Mouse (Mus musculus): Measurements from ENCODE around the gene Zfp91. TPM values are rescaled to one million over a fixed set of nuclear protein-coding genes. Genes with fewer than 3 reads are reported as not detected.

Gene Zfp91
- polyA plus RNA-seq (2014; fragmentation: Illumina TruSeq; extraction: RNeasy Lipid Tissue Mini Kit (QIAGEN cat#74804); ENCODE audit: low replicate concordance), result 170 TPM

DNA sequence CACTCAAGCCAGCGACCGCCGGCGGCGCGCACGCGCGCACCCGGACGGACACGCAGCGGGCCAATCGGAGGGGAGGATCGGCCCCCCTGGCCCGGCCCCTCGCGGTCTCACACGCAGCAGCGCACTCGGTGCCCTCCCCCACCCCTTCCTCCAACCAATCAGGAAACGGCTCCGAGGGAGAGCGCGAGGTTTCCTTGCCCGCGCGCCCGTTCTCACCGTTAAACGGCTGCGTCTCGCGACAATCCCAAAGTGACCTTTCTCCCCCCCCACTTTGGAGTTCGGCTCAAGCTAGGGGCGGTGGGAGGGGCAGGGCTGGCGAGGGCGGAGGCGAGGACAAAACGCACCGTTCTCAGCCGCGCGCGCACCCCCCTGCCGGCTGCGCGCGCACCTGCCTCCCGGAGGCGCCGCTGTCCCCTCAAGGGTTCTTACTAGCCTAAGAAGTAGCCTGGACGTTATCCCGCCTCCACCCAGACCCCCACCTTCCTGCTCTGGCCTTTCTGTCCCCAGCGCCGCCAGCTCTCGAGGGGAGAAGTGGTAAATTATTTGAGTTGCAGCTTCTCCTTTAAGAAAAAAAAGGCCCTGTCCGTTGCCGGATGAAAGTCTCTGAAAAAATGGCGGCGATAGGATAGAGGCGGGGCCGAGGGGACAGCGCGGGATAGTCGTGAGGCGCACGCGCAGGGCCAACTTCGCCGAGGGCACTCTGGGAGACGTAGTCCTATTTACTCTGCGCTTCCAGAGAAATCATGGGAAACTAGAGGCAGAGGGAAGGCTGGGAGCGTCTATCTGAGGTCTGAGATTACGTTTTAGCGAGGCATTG is at the start of gene Zfp91, which contains the start of gene Lpxn:
Gene Zfp91 (minus strand): TSS at position 616 of the 817 bp plus-strand sequence.
Gene Lpxn (plus strand): TSS at position 683 of the 817 bp plus-strand sequence.

GRCm38 (mm10) chr19:12765308-12765707 is 30.6 kb downstream of the Zfp91 start, which contains the start of gene Cntf:
Gene Cntf, minus strand, starts transcription at chr19:12765632.

Other genes starting within 250 kb of the Zfp91 start
- gene Gm4952, start 196.2 kb downstream of the Zfp91 start, polyA plus RNA-seq (2014; fragmentation: Illumina TruSeq; extraction: RNeasy Lipid Tissue Mini Kit (QIAGEN cat#74804); ENCODE audit: low replicate concordance), result 1.7 TPM
- 1.3 TPM for gene Glyat, start 162.8 kb downstream of the Zfp91 start, polyA plus RNA-seq (2014; fragmentation: Illumina TruSeq; extraction: RNeasy Lipid Tissue Mini Kit (QIAGEN cat#74804); ENCODE audit: low replicate concordance)
- not detected for gene Olfr1442, start 125.7 kb downstream of the Zfp91 start, polyA plus RNA-seq (2014; fragmentation: Illumina TruSeq; extraction: RNeasy Lipid Tissue Mini Kit (QIAGEN cat#74804); ENCODE audit: low replicate concordance)
- gene Olfr1443, start 118.0 kb downstream of the Zfp91 start, polyA plus RNA-seq (2014; fragmentation: Illumina TruSeq; extraction: RNeasy Lipid Tissue Mini Kit (QIAGEN cat#74804); ENCODE audit: low replicate concordance), result not detected
- 0.93 TPM for gene Keg1, start 100.3 kb downstream of the Zfp91 start, polyA plus RNA-seq (2014; fragmentation: Illumina TruSeq; extraction: RNeasy Lipid Tissue Mini Kit (QIAGEN cat#74804); ENCODE audit: low replicate concordance)
- gene Cntf, start 30.5 kb downstream of the Zfp91 start, polyA plus RNA-seq (2014; fragmentation: Illumina TruSeq; extraction: RNeasy Lipid Tissue Mini Kit (QIAGEN cat#74804); ENCODE audit: low replicate concordance), result 2.5 TPM
- gene Lpxn, start 67 bp upstream of the Zfp91 start, polyA plus RNA-seq (2014; fragmentation: Illumina TruSeq; extraction: RNeasy Lipid Tissue Mini Kit (QIAGEN cat#74804); ENCODE audit: low replicate concordance), result 5.0 TPM
- not detected for gene Gm5244, start 50.6 kb upstream of the Zfp91 start, polyA plus RNA-seq (2014; fragmentation: Illumina TruSeq; extraction: RNeasy Lipid Tissue Mini Kit (QIAGEN cat#74804); ENCODE audit: low replicate concordance)
- gene Olfr1444, start 61.2 kb upstream of the Zfp91 start, polyA plus RNA-seq (2014; fragmentation: Illumina TruSeq; extraction: RNeasy Lipid Tissue Mini Kit (QIAGEN cat#74804); ENCODE audit: low replicate concordance), result not detected
- gene Olfr1445, start 87.7 kb upstream of the Zfp91 start, polyA plus RNA-seq (2014; fragmentation: Illumina TruSeq; extraction: RNeasy Lipid Tissue Mini Kit (QIAGEN cat#74804); ENCODE audit: low replicate concordance), result not detected
- not detected for gene Olfr1446, start 97.4 kb upstream of the Zfp91 start, polyA plus RNA-seq (2014; fragmentation: Illumina TruSeq; extraction: RNeasy Lipid Tissue Mini Kit (QIAGEN cat#74804); ENCODE audit: low replicate concordance)
- gene Olfr1447, start 107.6 kb upstream of the Zfp91 start, polyA plus RNA-seq (2014; fragmentation: Illumina TruSeq; extraction: RNeasy Lipid Tissue Mini Kit (QIAGEN cat#74804); ENCODE audit: low replicate concordance), result not detected
- not detected for gene Olfr1448, start 128.3 kb upstream of the Zfp91 start, polyA plus RNA-seq (2014; fragmentation: Illumina TruSeq; extraction: RNeasy Lipid Tissue Mini Kit (QIAGEN cat#74804); ENCODE audit: low replicate concordance)
- gene Olfr1449, start 134.7 kb upstream of the Zfp91 start, polyA plus RNA-seq (2014; fragmentation: Illumina TruSeq; extraction: RNeasy Lipid Tissue Mini Kit (QIAGEN cat#74804); ENCODE audit: low replicate concordance), result not detected
- gene Olfr1450, start 154.1 kb upstream of the Zfp91 start, polyA plus RNA-seq (2014; fragmentation: Illumina TruSeq; extraction: RNeasy Lipid Tissue Mini Kit (QIAGEN cat#74804); ENCODE audit: low replicate concordance), result not detected
- not detected for gene Olfr1451, start 198.9 kb upstream of the Zfp91 start, polyA plus RNA-seq (2014; fragmentation: Illumina TruSeq; extraction: RNeasy Lipid Tissue Mini Kit (QIAGEN cat#74804); ENCODE audit: low replicate concordance)
- gene Olfr1453, start 232.2 kb upstream of the Zfp91 start, polyA plus RNA-seq (2014; fragmentation: Illumina TruSeq; extraction: RNeasy Lipid Tissue Mini Kit (QIAGEN cat#74804); ENCODE audit: low replicate concordance), result not detected